Mouse (Mus musculus) C2C12 (cell line): Measurements from ENCODE around the gene Pigb.

Experiments
- CTCF ChIP-seq: IDR thresholded peaks from one replicate; pipeline ENCODE4 v1.5.1; 2011; ENCODE audit not compliant: control insufficient read depth, insufficient read depth, insufficient read length
- FOSL1 ChIP-seq: IDR thresholded peaks from one replicate; pipeline ENCODE4 v1.8.0; 2011; ENCODE audit warnings: mild to moderate bottlenecking, low read length; ENCODE audit not compliant: poor library complexity, insufficient read depth, severe bottlenecking
- MAX ChIP-seq: IDR thresholded peaks from one replicate; pipeline ENCODE4 v1.6.1; 2011; ENCODE audit warnings: mild to moderate bottlenecking, control low read depth
- MYOD1 ChIP-seq: IDR thresholded peaks from one replicate; pipeline ENCODE4 v1.6.1; 2011; ENCODE audit warnings: low read depth; ENCODE audit not compliant: control insufficient read depth, insufficient read length
- USF1 ChIP-seq: IDR thresholded peaks from one replicate; pipeline ENCODE4 v1.6.1; 2011; ENCODE audit warnings: low read depth, mild to moderate bottlenecking, control low read depth, moderate library complexity

- no peak for TF ChIP-seq MYOD1
- TF ChIP-seq CTCF: no peak
- no peak for TF ChIP-seq MAX
- TF ChIP-seq FOSL1: no peak
- no peak for TF ChIP-seq USF1
Observed at GRCm38 (mm10) chr9:73089222-73089920, 49.2 kb upstream of the Pigb start.
